Mouse (Mus musculus) small intestine, adult 2 months (tissue): Measurements from ENCODE around the gene Zc2hc1b.

Source experiments
- CTCF ChIP-seq: fragments of 200-500 bp; IDR thresholded peaks from 2 replicates; pipeline ENCODE4 v1.5.1; 2012; ENCODE audit warnings: low read depth, mild to moderate bottlenecking, control low read depth, inconsistent platforms, low read length, moderate library complexity, mixed read lengths; ENCODE audit not compliant: insufficient replicate concordance, insufficient read length; ENCODE audit errors: extremely low read depth
- POLR2A ChIP-seq: fragments of 200-500 bp; IDR thresholded peaks from 2 replicates; pipeline ENCODE4 v1.6.1; 2012; ENCODE audit warnings: low read depth, mild to moderate bottlenecking, control low read depth, inconsistent platforms, low read length, moderate library complexity

DNA sequence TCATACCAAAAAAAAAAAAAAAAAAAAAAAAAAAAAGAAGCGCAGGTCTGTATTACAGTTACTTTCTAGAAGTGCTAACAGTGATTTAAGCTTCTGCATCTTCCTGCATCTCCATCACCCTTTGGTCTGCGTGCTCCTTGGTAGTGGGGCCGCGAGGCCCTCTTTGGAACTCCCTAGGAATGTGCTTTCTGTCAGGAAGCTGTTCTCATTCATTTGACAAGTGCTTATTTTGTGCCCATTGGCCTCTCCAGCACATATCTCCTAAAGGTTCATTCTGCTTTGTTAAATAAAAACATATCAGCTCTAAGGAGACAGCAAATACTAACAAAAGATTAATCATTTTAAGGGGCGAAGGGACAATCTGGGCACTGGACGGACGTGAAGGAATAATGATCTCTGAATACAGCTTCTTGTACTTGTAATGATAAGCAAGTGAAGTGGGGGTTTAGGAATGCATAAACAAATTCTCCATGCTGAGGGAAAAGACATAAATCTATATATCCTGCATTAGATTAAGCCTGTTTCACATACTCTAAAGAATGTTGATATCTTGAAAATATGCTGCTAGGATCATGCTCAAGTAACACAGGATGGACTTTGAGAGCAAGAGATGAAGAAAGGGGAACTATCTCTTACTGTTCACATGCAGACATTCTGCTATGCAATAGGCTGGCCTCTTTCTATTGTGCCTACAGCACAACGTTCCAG, 32.3 kb upstream of the Zc2hc1b start:
- TF ChIP-seq CTCF (no peak), POLR2A (no peak)
